Mouse (Mus musculus): ENCODE results near the gene Pkd1.

Pkd1 gene

DNA sequence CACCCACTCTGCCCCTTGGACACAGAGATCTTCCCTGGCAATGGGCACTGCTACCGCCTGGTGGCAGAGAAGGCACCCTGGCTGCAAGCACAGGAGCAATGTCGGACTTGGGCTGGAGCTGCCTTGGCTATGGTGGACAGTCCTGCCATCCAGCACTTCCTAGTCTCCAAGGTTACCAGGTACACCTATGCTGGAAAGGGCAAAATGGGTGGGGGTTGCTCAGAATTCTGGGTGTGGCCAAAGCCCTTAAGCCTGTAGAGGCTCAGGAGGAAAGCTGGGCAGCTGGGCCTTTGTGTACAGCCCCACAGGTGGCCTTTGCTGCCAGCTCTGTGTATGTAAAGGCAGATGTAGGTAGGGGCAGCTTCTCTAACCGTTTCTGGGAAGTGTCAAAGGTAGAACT is 16.2 kb downstream of the Pkd1 start:
- no peak for DNase-seq (ENCODE audit: low read depth)

DNA sequence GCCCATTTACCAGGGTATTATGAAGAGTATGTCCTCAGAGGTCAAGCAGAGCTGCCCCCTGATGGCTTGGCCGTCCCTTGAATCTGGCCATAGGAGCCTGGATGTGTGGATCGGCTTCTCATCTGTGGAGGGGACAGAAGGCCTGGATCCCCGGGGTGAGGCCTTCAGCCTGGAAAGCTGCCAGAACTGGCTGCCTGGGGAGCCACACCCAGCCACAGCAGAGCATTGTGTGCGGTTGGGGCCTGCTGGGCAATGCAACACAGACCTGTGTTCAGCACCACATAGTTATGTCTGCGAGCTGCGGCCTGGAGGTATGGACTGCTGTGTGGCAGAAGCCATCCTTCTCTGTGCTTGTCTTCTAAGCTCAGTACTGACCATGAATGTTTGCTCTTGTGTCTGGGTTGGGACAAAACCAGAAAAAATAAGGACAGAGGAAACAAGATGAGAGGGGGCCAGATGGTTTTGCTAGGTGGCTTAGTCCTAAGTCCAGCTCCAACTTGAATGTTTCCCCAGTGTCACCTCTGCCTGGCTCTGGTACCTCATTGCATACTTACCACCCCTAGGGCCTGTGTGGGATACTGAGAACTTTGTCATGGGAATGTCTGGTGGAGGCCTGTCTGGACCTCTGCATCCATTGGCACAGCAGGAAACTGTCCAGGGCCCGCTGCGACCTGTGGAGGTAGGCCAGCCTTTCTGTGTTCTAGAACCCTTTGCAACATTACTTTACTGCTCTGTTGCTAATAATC is 17.6 kb downstream of the Pkd1 start:
- peak; percentile 36 for DNase-seq (ENCODE audit: low read depth)

DNA sequence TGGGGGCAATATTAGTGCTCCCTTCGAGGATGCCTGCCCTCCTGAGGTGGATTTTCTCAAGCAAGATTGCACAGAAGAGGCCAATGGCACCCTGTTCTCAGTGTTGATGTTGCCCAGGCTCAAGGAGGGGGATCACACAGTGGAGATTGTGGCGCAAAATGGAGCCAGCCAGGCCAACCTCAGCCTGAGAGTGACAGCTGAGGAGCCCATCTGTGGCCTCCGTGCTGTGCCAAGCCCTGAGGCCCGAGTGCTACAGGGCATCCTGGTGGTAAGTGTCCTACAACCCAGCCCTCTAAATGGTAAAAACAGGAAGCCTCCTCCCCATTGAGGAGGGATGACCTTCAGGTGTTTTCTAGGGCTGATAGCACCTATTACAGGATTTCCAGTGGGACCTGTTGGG is 20.2 kb downstream of the Pkd1 start:
- DNase-seq (ENCODE audit: low read depth) = no peak

DNA sequence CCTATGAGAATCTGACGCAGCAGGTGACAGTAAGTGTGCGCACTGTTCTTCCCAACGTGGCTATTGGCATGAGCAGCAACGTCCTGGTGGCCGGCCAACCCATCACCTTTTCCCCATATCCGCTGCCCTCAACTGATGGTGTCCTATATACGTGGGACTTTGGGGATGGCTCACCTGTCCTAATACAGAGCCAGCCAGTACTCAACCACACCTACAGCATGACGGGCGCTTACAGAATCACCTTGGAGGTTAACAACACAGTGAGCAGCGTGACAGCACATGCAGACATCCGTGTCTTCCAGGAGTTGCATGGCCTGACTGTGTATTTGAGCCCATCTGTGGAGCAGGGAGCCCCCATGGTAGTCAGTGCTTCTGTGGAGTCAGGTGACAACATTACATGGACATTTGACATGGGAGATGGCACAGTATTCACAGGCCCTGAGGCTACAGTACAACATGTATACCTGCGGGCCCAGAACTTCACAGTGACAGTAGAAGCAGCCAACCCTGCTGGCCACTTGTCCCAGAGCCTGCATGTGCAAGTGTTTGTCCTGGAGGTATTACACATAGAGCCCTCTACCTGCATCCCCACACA is 23.1 kb downstream of the Pkd1 start:
- DNase-seq (ENCODE audit: low read depth) = no peak

DNA sequence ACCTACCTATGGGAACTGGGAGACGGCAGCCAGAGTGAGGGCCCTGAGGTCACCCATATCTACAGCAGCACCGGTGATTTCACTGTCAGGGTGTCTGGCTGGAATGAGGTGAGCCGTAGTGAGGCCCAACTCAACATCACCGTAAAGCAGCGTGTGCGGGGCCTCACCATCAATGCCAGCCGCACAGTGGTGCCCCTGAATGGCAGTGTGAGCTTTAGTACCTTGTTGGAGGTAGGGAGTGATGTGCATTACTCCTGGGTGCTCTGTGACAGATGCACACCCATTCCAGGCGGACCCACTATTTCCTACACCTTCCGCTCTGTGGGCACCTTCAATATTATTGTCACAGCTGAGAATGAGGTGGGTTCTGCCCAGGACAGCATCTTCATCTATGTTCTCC is 24.2 kb downstream of the Pkd1 start:
- no peak for DNase-seq (ENCODE audit: low read depth)

DNA sequence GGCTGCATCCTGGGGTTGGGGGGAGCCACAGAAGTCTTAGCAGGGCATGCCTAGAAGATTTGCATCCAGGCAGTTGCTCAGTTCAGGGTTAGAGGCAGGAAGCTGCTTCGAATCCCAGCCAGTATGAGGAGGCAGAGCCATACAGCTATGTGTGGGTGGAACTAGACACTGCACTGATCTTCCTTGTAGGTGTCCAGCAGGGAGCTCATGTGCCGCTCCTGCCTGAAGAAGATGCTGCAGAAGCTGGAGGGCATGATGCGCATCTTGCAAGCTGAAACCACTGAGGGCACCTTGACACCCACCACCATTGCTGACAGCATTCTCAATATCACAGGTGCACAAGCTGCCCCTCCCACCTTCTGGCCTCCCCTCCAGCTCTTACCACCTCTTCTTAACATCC is 29.9 kb downstream of the Pkd1 start:
- DNase-seq (ENCODE audit: low read depth) = no peak

DNA sequence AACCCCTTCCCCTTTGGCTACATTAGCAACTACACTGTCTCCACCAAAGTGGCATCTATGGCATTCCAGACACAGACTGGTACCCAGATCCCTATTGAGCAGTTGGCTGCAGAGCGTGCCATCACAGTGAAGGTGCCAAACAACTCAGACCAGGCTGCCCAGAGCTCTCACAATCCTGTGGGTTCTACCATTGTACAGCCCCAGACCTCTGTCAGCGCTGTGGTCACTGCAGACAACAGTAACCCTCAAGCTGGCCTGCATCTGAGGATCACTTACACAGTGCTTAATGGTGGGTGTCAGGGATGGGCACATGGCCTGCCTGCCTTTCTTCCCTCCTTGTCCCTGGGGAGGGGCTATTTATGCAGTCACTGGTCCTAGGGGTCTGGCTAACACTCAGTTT is 30.7 kb downstream of the Pkd1 start:
- DNase-seq (ENCODE audit: low read depth) = no peak

DNA sequence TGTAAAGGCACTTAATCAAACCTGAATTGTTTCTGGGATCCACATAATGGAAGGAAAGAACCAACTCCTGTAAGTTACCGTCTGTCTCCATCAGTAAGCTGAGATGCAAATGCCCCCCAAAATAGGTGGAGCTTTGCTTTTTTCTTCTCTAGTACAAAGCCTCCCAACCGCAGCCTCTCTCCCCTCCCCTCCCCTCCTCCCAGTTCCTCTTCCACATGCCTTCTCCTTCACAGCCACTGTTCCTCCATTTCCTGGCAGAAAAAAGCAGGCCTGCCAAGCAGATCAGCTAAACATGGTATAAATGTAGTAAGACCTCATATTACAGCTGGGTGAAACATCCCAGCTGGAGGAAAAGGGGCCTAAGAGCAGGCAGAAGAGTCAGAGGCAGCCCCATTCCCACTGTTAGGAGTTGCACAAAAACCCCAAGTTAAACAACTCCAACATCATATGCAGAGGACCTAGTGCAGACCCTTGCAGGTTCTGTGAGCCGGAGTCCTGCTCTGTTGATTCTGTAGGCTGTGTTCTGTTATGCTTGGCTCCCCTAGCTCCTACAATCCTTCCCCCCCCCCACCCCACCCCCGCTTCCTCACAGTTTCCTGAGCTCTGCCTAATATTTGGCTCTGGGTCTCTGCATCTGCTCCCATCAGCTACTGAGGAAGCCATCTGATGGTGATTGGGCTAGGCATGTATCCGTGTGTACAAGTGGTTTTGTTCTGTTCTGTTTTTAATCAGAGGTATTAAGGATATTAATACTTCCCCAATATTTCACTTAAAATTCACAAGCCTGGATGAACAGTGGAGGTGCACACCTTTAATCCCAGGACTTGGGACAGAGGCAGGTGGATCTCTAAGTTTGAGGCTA is 34.2 kb downstream of the Pkd1 start:
- no peak for DNase-seq (ENCODE audit: low read depth)

DNA sequence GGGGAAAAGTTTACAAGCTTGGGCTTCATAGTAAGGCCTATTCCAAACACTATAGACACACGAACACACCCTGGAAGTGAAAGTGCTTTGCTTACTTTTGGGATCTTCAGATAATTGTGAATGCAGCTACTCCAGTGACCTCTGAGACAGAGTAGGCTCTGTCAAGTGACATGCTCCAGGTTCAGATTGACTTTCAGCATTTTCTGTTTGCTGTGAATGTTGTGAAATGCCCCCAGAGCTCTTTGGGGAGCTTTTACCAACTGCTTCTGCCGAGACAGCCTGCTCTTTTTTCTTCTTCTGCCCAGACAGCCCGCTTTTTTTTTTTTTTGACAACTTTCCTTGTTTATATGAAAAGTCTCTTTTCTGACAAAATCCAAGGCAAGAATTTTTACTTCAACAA is 34.9 kb downstream of the Pkd1 start:
- no peak for DNase-seq (ENCODE audit: low read depth)

DNA sequence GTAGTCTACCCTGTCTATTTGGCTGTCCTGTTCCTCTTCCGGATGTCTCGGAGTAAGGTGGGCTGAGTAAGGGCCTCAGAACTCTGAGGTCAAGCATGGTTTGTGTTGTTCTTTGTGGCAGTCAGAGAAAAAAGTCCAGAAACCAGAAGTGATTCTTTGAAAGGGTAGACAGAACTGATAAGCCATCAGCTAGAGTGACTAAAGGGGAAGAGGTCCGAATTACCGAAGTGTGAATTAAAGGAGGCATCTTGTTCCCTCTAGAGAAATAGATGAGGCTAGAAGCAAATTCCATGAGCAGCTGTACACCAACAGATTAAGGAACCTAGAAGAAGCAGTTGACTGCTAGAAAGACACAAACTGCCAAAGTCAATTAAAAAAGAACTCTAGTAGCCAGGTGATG is 36.9 kb downstream of the Pkd1 start:
- no peak for DNase-seq (ENCODE audit: low read depth)

DNA sequence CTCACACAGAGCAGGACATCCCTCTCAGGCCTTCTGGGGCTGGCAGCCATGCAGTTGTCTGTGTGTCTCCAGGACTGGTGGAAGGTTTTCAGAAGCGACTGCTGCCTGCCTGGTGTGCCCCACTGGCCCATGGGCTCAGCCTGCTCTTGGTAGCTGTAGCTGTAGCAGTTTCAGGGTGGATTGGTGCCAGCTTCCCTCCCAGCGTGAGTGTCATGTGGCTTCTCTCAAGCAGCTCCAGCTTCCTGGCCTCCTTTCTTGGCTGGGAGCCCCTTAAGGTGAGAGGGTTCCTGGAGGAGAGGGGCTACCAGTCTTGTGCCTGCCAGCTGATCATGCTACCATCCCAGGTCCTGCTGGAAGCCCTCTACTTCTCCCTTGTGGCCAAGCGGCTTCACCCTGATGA is 41.3 kb downstream of the Pkd1 start:
- no peak for DNase-seq (ENCODE audit: low read depth)

DNA sequence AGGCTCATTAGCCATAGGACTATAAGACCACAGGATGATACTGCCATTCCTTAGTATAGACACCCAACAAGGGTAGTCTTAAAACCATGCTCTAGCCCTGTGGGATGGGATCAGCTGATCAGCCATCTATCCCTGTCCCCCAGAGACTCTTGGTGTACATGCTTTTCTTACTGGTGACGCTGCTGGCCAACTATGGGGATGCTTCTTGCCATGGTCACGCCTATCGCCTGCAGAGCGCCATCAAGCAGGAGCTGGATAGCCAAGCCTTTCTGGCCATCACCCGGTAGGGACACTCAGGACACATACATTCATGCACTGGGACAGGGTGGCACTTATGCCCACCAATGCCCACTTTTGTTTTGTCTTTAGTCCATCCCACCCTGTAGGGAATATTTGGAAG is 42.1 kb downstream of the Pkd1 start:
- DNase-seq (ENCODE audit: low read depth) = no peak

DNA sequence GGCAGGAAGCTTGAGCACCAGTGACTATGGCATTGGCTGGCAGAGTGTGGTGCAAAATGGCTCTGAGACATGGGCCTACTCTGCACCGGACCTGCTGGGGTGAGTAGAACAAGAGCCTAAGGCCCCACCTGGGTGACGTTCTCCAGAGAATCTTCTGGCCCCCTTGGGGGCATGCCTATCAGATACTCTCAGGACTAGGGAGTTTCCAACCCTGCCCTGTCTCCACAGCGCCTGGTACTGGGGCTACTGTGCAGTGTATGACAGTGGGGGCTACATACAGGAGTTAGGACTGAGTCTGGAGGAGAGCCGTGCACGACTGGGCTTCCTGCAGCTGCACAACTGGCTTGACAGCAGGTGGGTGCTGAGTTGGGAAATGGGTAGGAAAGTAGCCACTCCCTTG is 43.6 kb downstream of the Pkd1 start:
- DNase-seq (ENCODE audit: low read depth) = no peak

DNA sequence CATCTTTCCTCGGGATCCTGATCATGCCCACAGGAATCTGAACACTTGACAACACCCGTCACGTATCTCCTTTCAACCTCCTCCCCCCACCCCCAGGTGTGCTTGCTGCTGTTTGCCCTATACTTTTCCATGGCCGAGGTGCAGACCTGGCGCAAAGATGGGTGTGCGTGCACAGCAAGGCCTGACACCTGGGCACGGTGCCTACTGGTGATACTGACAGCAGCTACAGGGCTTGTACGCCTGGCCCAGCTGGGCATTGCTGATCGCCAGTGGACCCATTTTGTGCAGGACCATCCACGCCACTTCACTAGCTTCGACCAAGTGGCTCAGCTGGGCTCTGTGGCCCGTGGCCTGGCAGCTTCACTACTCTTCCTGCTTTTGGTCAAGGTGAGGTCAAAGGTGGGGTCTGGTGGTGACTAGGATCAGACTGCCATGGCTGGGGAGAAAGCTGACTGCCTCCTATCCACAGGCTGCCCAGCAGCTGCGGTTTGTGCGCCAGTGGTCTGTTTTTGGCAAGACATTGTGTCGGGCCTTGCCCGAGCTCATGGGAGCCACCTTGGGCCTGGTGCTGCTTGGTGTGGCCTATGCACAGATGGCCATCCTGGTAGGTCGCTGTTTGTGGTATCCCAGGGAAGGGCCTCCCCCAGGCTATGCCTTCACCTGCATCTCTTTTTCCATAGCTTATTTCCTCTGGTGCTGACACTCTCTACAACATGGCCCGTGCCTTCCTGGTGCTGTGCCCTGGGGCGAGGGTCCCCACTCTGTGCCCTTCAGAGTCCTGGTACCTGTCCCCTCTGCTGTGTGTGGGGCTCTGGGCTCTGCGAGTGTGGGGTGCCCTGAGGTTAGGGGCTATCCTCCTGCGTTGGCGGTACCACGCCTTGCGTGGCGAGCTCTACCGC is 44.6 kb downstream of the Pkd1 start:
- no peak for DNase-seq (ENCODE audit: low read depth)

DNA sequence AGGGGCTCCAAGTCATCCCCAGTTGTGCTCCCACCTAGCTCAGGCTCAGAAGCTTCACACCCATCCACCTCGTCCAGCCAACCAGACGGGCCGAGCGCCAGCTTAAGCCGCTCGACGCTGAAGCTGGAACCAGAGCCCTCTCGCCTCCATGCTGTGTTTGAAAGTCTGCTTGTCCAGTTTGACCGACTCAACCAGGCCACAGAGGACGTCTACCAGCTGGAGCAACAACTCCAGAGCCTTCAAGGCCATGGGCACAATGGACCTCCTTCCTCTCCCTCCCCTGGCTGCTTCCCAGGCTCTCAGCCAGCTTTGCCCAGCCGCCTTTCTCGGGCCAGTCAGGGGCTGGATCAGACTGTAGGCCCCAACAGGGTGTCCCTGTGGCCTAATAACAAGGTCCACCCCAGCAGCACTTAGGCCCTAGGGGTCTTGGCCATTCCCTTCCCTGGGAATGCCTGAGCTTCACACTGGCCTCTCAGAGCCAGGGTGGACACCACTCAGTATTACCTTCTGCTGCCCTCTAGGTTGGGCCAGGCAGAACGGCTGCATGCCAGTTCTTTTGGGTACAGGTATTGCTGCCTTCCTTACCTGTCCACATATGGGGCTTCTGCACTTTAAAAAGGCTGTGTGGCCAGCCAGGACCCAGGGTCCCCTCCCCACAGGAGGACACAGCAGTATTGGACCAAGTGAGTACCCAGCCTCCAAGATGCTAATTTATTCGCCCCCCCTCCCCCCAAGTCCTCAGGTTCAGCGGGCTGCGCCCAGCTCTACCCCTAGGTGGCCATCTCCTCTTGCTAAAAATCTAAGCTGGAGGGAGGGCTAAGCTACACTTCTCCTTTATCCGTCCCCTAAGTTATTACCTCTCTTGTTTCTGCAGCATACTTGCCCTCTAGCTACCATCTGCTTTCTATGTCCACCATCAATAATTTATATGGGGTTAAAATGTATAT is 45.8 kb downstream of the Pkd1 start:
- no peak for DNase-seq (ENCODE audit: low read depth)

DNA sequence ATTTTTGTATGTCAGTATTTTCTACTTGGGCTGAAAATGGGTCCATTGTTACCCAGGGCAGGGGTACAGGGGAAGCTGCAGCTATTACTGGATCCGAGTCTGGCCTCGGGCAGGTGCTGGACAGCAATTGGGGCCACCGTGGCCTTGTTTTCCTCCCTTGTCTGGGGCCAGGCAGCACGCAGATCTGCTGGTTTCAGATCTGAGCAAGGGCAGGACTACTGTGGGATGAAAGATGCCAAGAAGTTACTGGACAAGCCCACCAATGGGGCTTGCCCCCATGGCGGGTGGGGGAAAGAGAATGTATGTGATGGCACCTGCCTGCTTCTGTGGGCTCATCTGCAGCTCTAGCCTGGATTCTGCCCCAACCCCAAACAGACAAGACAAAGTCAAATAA is 46.4 kb downstream of the Pkd1 start:
- no peak for DNase-seq (ENCODE audit: low read depth)

DNA sequence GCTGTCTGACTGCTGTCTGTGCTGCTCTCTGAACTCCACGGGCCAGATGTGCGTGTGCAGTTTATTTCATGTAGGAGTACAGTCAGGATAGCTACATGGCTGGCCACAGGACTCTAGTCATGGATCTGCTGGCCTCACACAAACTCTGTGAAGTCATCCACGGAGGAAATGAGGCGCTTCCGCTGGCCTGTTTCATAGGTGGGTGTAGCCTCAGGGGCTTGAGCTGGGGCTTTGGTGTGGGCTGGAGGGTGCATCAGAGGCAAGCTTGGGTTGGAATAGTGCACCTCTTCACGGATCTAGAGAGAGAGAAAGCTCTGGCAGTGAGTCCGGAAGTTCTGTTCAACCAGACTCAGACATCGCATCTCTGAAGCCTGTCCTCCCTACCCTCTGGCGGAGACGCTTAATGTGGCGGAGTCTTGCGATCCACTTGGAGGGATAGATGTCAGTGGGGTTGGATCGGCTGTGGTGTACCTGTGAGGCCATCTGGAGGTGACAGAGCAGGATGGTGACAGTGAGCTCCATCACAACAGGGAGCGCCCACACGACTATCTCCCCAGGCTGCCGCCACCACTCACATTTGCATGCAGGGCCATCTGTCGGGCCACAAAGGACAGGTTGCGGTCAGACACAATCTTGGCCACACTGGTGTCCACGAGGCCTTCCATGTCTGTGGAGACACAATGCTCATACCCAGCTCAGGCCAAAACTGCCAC is 47.0 kb downstream of the Pkd1 start:
- no peak for DNase-seq (ENCODE audit: low read depth)

DNA sequence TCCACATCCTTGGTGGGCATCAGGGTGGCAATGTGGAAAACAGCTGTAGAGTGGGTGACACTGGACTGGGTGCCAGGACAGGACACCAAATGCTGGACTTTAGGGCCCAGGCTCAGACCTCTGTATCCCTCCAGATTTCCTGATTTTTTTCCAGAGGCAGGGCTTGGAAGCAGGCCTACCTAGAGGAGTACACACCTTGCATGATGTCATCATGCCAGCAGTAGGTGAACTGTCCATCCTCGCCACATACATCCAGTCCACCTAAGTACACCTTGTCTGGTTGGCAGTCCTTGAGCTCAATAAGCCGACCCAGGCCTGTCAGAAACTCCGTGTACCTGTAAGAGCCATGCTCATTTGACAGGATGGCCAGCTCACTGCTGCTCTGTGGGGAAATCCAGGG is 48.4 kb downstream of the Pkd1 start:
- no peak for DNase-seq (ENCODE audit: low read depth)

DNA sequence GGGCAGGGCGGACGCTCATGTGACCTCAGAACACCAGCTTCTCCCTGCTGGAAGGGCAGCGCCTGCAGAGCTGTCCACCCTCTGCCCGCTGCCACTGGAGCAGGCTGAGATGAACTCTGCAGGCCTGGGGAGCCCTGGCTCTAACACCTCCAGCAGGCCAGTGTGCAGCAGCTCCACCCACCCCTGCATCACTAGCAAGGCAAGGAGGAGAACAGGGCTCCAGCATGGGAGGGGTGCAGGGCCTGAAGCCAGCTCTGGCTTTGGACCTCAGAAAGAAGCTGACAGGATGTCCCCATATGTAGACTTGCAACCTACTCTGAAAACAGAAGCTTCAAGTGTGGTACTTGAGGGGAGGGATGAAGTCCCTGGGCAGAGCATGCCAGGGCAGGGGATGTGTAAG is 50.9 kb downstream of the Pkd1 start:
- DNase-seq (ENCODE audit: low read depth) = no peak

DNA sequence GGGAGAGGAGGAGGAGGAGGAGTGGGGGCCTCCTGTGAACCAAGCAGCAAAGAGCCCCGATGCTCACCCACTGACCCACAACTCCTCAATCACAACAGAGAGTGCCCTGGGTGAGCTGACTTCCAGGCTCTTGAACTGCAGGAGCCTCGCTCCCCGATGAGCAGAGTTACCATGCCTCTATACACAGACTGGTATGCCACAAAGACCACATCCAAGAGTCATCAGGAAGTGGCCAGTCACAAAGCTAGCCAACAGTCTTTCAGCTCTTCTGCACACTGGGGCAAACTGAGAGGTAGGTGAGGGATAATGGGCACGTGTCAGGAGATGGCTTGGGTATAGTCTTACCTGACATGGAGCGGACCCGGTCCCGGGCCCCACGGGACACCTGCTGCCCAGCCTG is 54.3 kb downstream of the Pkd1 start:
- DNase-seq (ENCODE audit: low read depth) = no peak
